Mouse (Mus musculus) thymus, postnatal 14 days (tissue): ENCODE data around the gene Ehf.

Experiments used
- DNase-seq: peaks from one replicate; pipeline ENCODE4 v3.0.0; 2021

Ehf gene

DNA sequence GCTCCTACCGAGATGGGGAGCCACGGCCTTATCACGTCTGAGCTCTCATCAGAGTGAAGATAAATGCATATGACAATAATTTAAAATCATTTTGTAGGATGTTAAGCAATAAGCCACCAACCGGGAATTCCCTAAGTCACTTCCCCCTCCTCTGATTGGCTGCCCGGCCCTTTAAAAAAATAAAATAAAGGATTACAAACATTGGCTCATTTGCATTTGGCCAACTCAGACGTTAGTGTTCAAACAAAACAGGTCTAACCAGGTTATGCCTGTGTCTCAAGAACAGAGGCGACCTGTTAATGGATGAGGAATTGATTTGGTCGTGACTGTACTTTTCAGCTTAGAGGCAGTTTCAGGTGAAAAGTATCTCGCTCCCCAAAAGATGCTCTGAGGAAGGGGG, at the start of gene Ehf:
TSS of gene Ehf (minus strand) at position 147 of the 400 bp plus-strand sequence.
- no peak for DNase-seq

DNA sequence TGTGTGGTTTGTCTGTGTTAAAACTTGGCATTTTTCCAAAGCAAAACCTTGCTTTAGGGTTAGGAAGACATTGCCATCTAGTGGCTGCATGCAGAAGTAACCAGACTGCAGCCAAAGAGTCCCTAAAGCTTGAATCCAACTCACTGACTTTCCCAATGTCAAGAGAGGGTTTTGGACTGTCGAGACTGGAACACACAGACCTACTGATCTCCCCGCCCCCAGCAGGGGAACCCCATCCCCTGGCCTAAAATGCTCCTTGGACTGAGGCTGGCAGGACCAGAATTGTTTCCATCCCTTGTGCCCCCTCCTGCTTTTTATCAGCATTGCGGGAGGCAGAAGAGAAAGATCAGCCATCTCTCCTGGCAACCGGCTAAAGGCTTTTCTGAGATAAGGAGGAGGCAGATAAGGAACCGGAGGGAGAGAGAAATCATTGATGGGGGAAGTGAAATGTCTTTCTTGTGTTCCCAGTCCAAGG, 44.4 kb upstream of the Ehf start:
- peak; percentile 15 for DNase-seq

DNA sequence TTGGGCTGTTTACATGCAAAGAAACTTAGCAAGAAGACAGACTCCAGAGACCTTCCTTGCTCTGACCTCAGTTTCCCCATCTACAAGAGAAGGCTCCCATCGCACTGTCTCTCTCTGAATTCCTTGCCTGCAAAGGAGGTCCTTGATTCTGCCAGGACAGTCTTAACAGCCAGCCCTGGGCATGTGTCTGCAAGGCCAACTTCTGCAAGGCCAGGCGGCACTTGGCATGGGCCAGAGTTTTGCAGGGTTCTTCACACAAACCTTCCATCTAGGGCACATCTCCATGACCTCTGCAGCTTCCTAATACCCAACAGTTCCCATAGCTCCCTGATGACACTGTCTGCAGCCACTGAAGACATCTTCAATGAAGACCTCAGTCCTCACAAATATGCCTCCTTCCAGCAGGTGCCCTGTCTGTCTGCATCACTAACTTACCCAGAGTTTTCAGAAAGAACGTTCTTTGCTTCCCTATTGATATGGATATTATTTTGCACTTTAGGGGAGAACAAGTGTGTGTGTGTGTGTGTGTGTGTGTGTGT, 43.7 kb upstream of the Ehf start:
- DNase-seq: no peak

DNA sequence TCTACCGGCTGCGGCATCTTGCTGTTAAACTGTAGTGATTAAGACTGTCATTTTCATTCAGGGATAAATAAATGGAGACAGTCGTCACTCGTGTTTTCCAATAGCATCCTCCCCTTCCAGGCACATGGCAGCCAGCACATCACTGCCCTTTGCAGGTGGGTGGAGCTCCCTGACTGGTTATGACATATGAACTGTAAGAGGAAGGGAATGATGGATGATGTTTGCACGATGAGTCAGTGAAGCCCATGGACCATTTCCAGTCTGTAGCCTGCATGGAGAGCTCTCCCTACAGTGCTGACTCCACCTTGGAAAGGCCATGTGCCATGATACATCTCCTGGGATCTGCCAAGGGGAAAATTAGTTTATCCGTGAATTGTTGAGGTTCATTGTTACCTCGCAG, 40.5 kb upstream of the Ehf start:
- DNase-seq: no peak

DNA sequence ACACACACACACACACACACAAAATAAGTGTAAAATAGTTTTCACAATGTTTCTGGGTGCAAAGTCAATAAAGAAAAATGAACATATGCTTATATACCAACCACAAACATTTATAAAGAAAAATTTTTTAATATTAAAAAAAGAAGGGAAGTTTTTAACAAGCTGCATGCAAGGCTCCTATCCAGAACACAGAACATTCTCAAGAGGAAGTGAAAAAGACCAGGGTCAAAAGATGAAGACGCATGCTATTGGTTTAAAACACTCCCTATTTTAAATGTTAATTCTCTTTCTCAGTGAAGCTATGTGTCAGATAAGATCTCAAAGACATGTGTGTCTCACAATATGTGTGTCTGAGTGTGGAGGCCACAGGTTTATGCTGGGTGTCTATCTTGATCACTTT, 39.0 kb upstream of the Ehf start:
- no peak for DNase-seq

DNA sequence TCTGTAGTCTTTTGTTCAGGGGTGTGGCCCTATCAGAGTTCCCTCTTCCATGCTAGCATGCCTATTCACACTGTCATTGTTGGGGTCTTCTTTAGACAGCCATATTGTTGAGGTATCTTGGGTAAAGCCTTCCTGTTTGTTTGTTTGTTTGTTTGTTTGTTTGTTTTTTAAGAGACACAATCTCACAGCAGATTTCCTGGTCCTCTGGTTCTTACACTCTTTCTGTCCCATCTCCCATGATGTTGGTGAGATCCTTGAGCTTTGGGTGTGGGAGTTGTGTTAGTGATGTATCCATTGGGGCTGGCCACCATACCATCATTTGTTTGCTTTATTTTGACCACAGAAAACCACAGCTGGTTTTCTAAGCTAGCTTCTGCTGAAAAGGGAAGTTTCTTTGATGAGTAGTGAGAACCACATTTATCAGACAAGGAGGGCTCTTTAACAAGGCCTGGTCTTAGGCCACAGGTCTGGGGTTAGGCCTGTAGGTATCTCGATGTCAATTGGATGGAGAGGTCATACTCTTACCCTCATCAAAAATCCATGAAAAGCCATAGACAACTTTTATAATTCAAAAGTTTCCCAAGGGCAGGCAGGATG, 38.4 kb upstream of the Ehf start:
- DNase-seq: no peak

DNA sequence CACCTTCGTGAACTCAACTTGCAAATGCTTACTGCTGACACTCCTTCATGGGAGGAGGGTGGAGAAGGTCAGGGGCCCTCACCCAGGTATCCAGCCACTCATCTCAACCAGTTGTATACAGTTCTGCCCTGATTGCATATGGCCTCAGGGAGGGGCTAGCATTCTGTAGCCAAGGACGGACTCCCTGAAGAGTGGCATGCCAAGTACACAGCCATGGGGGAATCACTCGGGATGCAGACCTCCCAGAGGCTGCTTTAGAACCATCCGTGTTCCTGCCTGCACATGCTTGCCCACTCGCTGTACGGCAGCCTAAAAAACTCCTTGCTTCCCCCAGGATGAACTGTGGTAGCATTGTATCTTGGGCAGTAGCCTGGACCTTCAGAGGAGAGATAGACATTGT, 35.6 kb upstream of the Ehf start:
- no peak for DNase-seq

DNA sequence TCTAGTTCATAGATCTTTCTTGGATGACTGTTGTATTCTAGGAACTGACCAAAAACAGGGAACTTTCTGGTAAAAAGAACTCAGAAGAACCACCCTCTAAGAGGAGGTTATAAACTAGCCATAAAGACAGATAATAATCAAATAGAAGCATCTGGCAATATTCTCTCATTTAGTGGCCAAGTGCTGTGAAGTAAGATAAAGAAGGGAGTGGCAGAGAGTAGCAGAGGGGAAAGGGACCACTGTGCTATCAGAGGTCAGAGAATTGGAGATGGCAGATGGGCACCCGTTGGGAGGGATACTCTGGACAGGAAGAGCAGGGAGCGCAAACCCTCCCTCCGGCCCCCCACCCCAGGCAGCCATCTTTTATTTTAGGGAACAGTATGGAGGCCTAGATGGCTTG, 34.3 kb upstream of the Ehf start:
- no peak for DNase-seq

DNA sequence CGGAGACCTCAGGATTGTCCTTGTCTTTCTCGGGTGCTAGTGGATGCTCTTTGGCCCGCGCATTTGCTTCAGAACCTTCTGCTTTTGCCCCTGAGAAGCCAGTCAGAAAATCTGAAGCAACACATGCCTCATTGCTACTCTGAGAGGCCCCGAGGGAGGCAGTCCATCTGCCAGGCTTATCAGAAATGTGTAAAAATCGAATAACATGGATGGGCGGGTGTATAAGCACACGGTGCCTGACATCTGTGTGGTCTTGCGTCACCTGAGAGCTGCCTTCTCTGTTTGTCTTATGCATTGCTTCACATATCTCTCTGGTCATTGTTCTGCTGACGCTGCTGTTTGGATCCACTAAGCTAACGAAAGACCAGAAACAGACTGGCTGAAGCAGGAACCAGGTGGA, 33.5 kb upstream of the Ehf start:
- no peak for DNase-seq

DNA sequence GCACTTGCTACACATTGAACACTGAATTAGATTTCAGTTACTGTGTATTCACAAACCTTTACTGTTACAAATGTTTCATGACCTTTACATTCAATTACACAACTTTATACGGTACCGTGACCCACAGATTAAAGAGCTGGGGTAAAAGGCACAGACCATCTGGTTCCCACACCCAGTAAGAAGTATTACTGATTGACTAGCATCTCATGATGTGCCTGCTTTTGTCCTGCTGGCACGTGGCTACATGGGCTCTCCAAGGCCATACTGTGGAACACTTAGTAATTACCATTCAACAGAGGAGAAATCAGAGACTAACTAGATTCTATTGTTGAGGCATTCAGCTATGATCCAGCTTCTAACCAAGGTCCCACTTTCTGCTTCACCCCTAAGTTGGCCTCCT, 32.9 kb upstream of the Ehf start:
- no peak for DNase-seq

DNA sequence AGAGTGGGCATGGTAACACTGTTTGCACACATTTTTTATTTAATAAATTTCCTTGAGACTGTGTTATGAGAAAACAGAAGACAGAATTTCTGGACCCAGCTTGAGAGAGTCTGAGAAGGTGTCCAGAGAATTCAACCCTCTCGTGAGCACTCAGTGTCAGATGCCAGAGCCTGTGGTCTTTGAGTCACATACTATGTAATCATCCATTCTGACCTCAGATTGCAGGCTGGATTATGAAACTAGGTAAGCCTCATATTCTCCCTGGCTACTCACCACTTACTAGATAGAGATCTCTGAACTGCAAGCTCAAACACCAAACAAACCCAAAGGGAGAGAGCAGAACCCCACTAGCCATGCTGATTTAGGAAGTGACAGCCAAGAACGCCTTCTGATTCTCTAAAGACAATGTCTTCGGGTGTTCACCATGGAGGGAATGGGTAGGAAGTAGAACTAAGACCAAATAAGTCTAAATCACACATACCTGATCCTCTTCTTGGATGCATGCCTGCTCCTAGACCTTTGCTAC, 28.7 kb upstream of the Ehf start:
- DNase-seq: no peak

DNA sequence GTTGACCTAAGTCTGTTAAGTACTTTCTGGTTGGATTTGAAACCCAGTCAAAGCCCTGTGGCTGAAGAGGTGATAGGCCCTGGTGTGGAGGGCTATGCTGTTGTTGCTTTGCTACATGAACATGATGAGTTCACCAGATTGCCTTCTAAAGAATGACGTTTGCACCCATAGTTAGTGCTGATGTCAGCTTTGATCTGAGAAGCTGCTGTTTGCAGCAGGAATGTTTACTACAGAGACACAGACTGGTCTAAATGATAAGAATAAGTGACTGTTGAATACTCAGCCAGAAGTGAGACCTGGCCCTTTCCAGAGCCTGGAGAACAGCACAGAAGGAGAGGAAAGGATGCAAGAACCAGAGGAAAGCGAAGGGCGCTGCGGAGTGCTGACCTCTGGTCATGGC, 25.7 kb upstream of the Ehf start:
- DNase-seq: no peak

DNA sequence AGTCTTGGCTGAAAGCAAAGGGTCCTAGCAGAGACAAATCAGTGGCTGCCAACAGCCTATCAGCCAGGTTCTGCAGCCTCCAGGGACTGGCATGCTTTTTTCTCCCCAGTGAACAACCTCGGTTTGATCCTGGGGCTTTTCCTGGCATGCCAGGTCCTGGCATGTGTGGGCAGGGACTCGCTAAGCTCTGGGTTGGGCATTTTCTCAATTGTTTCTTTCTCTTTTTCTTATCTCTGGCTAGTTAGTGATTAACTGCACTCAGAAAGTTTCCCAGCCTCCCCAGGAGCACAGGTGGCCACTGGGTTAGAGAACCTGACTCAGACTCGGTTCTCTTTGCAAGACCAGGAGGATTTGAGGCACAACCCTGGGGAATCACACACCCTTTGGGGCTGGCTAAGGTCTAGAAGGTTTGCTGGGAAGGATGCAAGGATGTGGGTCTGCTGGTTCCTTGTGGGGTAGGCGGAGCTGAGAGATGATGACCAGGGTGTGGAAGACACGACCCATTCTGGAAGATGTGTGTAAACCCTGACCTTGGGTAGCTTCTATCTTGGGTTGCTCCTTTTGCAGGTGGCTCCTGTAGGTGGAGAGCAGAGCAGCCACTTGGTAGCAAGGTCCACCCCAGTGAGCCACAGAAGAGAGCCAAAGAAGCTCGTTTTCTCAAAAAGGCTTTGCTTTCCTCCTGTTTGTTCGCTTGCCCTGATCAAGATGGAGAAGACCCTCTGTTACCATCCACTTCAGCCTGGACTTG, 22.4 kb upstream of the Ehf start:
- no peak for DNase-seq

DNA sequence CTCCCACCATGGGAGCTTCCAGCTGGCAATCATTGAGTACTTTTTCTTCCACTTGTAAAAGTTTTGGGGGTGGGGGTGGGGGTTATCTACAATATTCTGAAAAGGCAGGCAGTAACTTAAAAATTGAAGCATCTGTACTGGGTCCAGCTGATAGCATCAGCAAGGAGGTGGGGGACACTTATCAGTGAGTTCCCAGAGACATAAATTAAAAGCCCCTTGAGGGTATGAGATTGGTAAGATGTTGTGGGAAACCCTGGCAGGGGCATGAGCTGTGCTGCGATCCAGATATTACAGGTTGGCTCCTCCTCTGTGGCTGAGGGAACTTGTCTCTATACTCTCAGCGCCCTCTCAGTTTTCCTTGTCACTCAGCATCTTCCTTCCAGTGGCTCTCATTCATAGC, 21.2 kb upstream of the Ehf start:
- DNase-seq: no peak

DNA sequence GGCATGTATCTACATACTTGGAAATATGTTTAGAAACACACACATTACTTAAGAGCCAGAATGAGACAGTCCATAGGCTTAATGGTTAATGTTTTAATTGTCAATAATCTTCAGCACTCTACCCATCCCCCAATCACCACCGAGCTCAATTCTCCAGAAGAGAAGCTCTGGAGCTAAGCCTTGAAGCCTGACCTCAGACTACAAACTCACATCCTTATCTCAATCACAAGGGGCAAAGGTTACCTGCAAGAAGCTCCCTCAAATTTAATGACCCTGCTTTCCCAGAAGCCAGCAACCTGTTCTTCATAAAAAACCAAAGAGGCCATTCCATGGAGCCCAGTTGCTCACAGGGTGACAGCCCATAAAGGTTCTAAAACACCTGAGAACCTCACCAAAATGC, 19.1 kb upstream of the Ehf start:
- no peak for DNase-seq

DNA sequence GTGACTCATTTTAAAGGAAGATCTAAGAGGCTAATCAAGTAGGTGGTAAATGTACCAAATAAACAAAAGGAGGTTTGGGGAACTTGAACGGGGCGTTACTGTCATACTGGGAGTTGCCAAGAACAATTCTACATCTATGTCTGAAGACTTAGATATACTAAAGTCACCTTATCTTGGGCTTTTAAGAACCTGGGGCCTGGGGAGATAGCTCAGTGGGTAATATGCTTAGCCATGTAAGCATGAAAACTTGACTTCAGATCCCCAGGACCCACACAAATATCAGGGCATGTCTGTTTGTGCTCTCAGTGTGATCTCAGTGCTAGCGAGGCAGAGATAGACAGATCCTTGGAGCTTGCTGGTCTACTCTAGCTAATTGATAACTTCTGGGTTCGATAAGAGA, 18.6 kb upstream of the Ehf start:
- DNase-seq: no peak

DNA sequence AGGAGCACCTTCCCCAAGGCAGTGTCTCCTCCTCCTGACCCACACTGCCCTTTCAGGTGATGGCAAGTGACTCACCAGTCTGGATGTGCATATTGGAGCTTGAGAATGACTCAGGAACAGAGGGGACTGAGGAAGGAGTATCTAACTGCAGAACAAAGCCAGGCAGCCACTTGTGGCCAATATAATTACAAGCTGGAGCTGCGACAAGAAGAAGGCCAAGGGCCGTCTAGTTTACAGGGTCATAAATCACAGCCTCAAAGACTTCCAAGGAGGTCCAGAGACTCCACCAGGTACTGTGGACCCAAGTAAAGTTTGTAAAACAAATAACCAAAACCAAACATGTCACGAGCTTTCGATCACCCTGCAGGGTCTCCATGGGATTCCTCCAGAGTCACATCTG, 10.9 kb upstream of the Ehf start:
- DNase-seq: no peak

DNA sequence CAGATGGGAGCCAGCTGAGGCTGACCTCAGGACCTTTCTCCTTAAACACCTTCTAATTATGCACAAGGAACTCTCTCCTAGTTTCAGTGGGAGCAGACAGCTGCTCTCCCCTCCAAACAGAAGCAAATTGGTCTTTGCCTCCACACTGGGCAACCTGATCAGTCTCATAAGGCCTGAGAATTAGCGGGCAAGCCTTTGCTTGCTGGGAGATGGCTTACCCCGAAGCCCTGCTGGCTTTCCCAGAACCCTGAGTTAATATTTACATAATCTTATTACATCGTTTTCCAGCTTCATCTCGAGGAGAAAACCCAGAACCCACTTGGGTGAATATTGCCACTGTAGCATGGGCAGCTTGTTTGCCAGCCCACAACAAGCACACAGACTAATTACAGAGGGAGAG, 9.6 kb upstream of the Ehf start:
- no peak for DNase-seq

DNA sequence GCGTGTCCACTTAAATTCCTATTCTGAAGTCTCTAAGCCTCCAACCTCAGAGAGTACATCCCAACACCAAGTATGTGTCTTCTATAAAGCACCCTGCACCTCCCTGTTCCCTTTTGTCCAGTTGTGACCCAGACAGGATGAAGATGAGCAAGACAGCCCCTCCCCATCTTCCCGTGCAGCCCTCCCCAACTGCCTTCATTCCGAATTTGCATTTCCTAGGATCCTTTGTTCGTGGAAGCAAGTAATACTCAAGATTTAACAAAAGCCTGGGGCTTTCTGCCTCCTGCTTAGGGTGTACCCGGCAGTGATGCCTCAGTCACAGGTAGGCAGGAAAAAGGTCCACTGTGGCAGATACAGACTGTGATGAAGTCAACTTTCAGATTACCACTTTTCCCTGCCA, 7.6 kb upstream of the Ehf start:
- DNase-seq: no peak

DNA sequence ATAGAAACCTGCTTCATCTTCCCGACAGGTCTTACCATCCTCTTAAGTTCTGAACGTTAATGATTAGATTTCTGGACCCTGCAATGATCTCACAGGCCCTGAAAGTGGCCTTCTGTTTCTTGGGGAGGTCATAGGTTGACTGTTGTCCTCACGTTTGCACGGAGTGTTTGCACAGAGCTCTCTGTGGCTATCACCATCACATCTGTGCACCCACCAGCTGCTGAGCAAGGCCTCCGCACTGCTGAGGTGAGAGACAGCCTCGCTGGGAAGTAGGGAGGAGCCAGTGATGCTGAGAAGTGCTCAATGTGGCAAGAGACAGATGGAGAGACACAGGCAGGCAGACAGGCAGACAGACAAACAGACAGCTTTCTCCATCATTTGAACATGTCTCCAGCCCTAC, 3.6 kb upstream of the Ehf start:
- no peak for DNase-seq

DNA sequence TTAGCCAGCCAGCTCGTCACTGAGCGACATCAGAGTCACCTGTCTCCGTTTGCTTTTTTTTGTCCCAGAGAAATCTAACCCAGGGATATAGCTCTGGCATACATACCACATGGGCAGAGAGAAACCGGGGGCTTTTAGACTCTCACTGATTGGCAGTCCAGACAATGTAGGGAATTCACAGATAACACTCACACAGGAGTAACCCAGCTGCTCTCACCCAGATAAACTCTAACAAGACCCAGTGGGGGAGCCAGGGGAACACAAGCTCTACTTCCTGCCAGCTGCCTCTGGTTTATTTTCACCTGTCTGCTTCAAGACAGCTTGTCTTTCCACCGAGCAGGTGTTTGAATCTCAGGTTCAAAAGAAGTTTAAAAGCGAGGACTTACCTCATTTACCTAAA, 409 bp downstream of the Ehf start:
- DNase-seq: peak; percentile 14

DNA sequence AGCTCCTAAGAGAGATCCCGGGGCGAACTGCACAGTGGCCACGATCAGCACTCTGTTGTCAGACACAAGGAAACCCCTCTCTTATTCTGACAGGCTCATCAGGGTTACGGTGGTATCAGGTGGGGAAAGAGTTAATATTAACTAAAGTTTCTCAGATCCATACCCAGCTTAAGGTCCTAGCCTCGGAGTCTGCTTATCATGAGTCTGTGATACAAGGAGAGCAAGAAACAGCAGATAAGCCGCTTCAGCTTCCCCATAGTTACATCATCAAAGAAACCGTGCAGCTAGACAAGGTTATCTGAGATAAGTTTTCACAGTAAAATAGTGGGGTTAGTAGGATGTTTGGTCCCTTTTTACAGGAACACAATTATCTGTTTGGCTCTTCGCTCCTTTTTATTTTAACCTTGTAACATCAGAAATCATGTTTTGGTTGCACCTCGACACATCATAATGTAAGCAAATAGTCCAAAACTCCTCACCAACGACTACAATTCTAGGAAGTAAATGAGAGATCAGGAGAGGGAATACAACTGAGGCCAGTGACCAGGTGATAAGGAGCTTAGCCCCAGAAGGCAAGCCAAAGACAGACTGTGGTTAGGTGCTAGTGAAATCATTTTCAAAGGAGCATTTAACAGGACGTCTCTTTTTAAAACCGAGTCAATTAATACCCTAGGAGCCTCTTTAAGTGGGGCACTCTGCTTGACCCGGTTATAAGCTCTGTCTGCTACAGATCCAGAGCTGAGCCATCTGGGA, 4.2 kb downstream of the Ehf start:
- no peak for DNase-seq

DNA sequence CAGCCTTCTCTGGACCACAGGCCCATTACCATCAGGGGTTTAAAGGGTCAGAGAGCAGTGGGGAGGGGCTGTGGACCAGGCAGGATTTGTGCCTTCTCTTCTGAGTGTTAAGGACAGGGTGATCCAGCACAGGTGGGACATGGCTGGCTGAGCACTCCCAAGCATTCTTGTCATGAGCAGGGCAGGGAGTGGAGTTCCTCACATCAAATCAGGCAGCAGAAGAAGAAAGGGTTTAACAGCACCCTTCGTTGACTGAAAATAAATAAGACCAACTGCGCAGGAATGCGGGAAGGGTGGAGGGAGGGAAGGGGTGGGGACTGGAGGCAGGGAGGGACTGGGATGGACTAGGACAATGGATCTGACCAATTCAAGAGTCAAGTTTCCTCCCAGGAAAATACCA, 8.6 kb downstream of the Ehf start:
- no peak for DNase-seq

DNA sequence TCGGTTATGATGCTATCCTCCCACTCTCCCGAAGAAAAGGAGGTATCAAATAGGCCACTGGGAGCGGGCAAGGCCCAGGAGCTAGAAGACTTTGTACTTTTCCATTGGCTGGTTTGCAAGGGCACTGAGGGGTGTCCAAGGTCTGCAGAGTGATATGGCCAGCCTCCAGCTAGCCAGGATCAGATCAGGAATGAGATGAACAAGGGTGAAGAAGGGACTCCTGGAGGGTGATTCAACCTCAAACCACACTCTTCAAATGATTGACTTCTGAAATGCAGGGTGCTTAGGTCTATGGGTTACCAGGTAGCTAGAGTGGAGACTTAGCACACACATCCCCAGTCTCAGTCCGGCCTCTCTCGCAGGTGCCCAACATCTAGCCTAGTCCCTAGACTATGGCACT, 9.3 kb downstream of the Ehf start:
- DNase-seq: no peak
